Mouse (Mus musculus): ENCODE data around the gene Lbx2. TPM values are rescaled to one million over a fixed set of nuclear protein-coding genes. Genes with fewer than 3 reads are reported as not detected.

Gene Lbx2
- total RNA-seq (2014; rRNA removed) (not detected in 2 replicates), polyA plus RNA-seq (2015; fragmentation: Nextera tagmentation; extraction: Ambion mirVana) (0.26 TPM in 1 of 2 replicates, not detected in the other)

GRCm38 (mm10) chr6:83086121-83087035 lies at the start of gene Lbx2:
TSS of gene Lbx2 (plus strand) at chr6:83086367.
- Histone ChIP-seq H3K36me3 (ENCODE audit: insufficient read depth, low read length) (0 out of 2 replicates have a peak, but pooled peaks cover 2% of the 10 kb centered on the region), H3K27me3 (ENCODE audit: insufficient read depth, low read length) (peaks cover 77% of the 10 kb centered on the region), H3K4me1 (ENCODE audit: insufficient read depth, low read length) (no peaks in the 10 kb centered on the region), H3K9ac (replicated peaks; ENCODE audit: low read length, poor library complexity, severe bottlenecking) (no peak within 1 kb of the TSS), H3K4me2 (ENCODE audit: low read depth, low read length, poor library complexity, severe bottlenecking) (0 out of 2 replicates have a peak within 1 kb of the TSS, but pooled peaks have one; percentile 6), H3K27ac (ENCODE audit: low read depth, low read length) (no peak within 1 kb of the TSS), H3K4me3 (ENCODE audit: low read depth, low read length) (no peak within 1 kb of the TSS), H3K9me3 (ENCODE audit: low read length) (no peaks in the 10 kb centered on the region)
- no peak for TF ChIP-seq CTCF (IDR thresholded peaks at IDR 0.05)
- DNase-seq (ENCODE audit: low spot score) (no peak), ATAC-seq (ENCODE audit: low FRiP score) (no peak)
- WGBS = 2% methylated on average over 42 of the region's 42 CpGs

DNA sequence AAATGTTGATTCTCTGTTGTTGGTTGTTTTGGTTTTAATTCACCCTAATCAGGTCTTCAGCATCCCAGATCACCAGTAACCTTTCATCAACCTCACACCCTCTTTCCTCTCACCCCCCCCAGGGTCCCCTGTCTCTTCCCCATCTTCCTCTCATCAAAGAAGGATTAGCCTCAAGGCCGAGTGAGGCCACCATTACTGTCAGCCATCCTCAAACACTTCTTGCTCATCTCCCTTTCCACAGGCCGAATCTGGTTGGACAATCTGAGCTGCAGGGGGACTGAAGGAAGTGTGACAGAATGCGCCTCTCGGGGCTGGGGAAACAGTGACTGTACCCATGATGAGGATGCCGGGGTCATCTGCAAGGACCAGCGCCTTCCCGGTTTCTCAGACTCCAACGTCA lies 49.0 kb upstream of the Lbx2 start:
- H3K36me3 ChIP-seq (ENCODE audit: insufficient read depth, low read length) = no peaks in the 10 kb centered on the region
- no peak overlapping the region for H3K4me3 ChIP-seq (ENCODE audit: low read depth, low read length)
- no peak overlapping the region for H3K9ac ChIP-seq (replicated peaks; ENCODE audit: low read length, poor library complexity, severe bottlenecking)
- no peak overlapping the region for H3K27ac ChIP-seq (ENCODE audit: low read depth, low read length)
- peaks cover 11% of the 10 kb centered on the region; the same call in 1 of the 2 replicates for H3K4me1 ChIP-seq (ENCODE audit: insufficient read depth, low read length)
- WGBS = 84% methylated on average over 8 of the region's 8 CpGs
- peaks cover 22% of the 10 kb centered on the region for H3K27me3 ChIP-seq (ENCODE audit: insufficient read depth, low read length)
- DNase-seq (ENCODE audit: low spot score) (no peak), ATAC-seq (ENCODE audit: low FRiP score) (no peak)
- no peak overlapping the region for H3K4me2 ChIP-seq (ENCODE audit: low read depth, low read length, poor library complexity, severe bottlenecking)
- H3K9me3 ChIP-seq (ENCODE audit: low read length) = no peaks in the 10 kb centered on the region
- TF ChIP-seq CTCF (IDR thresholded peaks at IDR 0.05) = no peak

DNA sequence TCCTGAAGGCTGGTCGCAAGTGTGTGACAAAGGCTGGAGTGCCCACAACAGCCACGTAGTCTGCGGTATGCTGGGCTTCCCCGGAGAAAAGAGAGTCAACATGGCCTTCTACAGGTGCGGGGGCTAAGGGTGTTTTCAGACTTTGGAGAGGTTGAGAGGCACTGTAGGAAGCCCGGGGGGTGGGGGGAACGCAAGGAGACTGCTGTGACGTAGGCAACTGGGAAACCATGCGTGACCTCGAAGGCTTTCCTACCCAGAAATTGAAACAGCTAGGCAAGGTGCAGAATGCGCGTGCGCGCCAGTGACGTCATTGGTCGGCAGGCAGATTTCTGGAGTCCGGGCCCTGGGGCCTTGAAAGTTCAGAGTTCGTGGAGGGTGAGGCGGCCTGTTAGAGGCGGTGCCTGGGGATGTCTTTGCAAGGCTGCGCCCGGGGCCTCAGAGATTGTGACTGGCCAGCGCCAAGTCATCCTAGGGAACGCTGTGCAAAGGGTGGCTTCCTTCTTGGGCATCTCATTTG lies 47.6 kb upstream of the Lbx2 start:
- Histone ChIP-seq H3K4me3 (ENCODE audit: low read depth, low read length) (peak overlapping the region; percentile 23; the same call in 1 of the 2 replicates), H3K9me3 (ENCODE audit: low read length) (no peaks in the 10 kb centered on the region), H3K36me3 (ENCODE audit: insufficient read depth, low read length) (no peaks in the 10 kb centered on the region), H3K27me3 (ENCODE audit: insufficient read depth, low read length) (peaks cover 11% of the 10 kb centered on the region), H3K27ac (ENCODE audit: low read depth, low read length) (no peak overlapping the region), H3K9ac (replicated peaks; ENCODE audit: low read length, poor library complexity, severe bottlenecking) (no peak overlapping the region), H3K4me1 (ENCODE audit: insufficient read depth, low read length) (peaks cover 5% of the 10 kb centered on the region; the same call in 1 of the 2 replicates), H3K4me2 (ENCODE audit: low read depth, low read length, poor library complexity, severe bottlenecking) (peak overlapping the region; percentile 54)
- no peak for TF ChIP-seq CTCF (IDR thresholded peaks at IDR 0.05)
- WGBS = 9% methylated on average over 24 of the region's 24 CpGs
- ATAC-seq (ENCODE audit: low FRiP score) (peak; percentile 60), DNase-seq (ENCODE audit: low spot score) (peak; percentile 77)

- no peak overlapping the region for H3K27ac ChIP-seq (ENCODE audit: low read depth, low read length)
- no peak for TF ChIP-seq CTCF (IDR thresholded peaks at IDR 0.05)
- WGBS = 77% methylated on average over 5 of the region's 5 CpGs
- no peak overlapping the region for H3K9ac ChIP-seq (replicated peaks; ENCODE audit: low read length, poor library complexity, severe bottlenecking)
- H3K4me1 ChIP-seq (ENCODE audit: insufficient read depth, low read length) = 0 out of 2 replicates have a peak, but pooled peaks cover 5% of the 10 kb centered on the region
- H3K4me2 ChIP-seq (ENCODE audit: low read depth, low read length, poor library complexity, severe bottlenecking) = no peak overlapping the region
- no peaks in the 10 kb centered on the region for H3K9me3 ChIP-seq (ENCODE audit: low read length)
- DNase-seq (ENCODE audit: low spot score) (no peak), ATAC-seq (ENCODE audit: low FRiP score) (no peak)
- H3K27me3 ChIP-seq (ENCODE audit: insufficient read depth, low read length) = no peaks in the 10 kb centered on the region
- no peaks in the 10 kb centered on the region for H3K36me3 ChIP-seq (ENCODE audit: insufficient read depth, low read length)
- no peak overlapping the region for H3K4me3 ChIP-seq (ENCODE audit: low read depth, low read length)
Observed at GRCm38 (mm10) chr6:83040601-83041000, 45.6 kb upstream of the Lbx2 start.

DNA sequence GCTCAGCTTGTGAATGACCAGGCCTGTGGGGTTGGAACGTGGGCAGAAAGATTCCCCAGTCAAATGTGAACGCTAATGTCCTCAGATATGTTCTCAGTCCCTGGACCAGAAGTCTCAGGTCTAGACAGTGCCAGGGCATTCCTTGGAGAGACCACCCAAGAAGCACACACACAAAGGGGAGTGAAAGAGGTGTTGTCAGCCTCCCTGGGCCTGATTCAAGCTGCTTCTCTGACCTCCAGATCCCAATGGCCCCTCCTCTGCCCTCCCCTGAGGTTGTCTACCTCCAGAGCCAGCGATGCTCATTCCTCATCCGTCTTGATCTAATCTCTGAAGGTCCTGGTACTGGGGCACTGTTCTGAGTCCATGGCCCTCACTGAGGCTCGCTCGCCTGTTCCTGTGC lies 42.6 kb upstream of the Lbx2 start:
- Histone ChIP-seq H3K9me3 (ENCODE audit: low read length) (no peaks in the 10 kb centered on the region), H3K27me3 (ENCODE audit: insufficient read depth, low read length) (no peaks in the 10 kb centered on the region), H3K27ac (ENCODE audit: low read depth, low read length) (no peak overlapping the region), H3K4me1 (ENCODE audit: insufficient read depth, low read length) (0 out of 2 replicates have a peak, but pooled peaks cover 3% of the 10 kb centered on the region), H3K4me3 (ENCODE audit: low read depth, low read length) (no peak overlapping the region), H3K4me2 (ENCODE audit: low read depth, low read length, poor library complexity, severe bottlenecking) (no peak overlapping the region), H3K9ac (replicated peaks; ENCODE audit: low read length, poor library complexity, severe bottlenecking) (no peak overlapping the region), H3K36me3 (ENCODE audit: insufficient read depth, low read length) (no peaks in the 10 kb centered on the region)
- 65% methylated on average over 6 of the region's 6 CpGs for WGBS
- ATAC-seq (ENCODE audit: low FRiP score) (no peak), DNase-seq (ENCODE audit: low spot score) (no peak)
- no peak for TF ChIP-seq CTCF (IDR thresholded peaks at IDR 0.05)

- H3K27ac ChIP-seq (ENCODE audit: low read depth, low read length) = no peak overlapping the region
- H3K4me2 ChIP-seq (ENCODE audit: low read depth, low read length, poor library complexity, severe bottlenecking) = no peak overlapping the region
- TF ChIP-seq CTCF (IDR thresholded peaks at IDR 0.05) = no peak
- WGBS = 87% methylated on average over 5 of the region's 5 CpGs
- no peaks in the 10 kb centered on the region for H3K4me1 ChIP-seq (ENCODE audit: insufficient read depth, low read length)
- no peak overlapping the region for H3K4me3 ChIP-seq (ENCODE audit: low read depth, low read length)
- H3K9ac ChIP-seq (replicated peaks; ENCODE audit: low read length, poor library complexity, severe bottlenecking) = no peak overlapping the region
- no peaks in the 10 kb centered on the region for H3K27me3 ChIP-seq (ENCODE audit: insufficient read depth, low read length)
- ATAC-seq (ENCODE audit: low FRiP score) (no peak), DNase-seq (ENCODE audit: low spot score) (no peak)
- no peaks in the 10 kb centered on the region for H3K9me3 ChIP-seq (ENCODE audit: low read length)
- no peaks in the 10 kb centered on the region for H3K36me3 ChIP-seq (ENCODE audit: insufficient read depth, low read length)
Observed at GRCm38 (mm10) chr6:83043993-83044392, 42.2 kb upstream of the Lbx2 start.
